18 mouse cellular contexts compared by ENCODE assay signal in the genomic region with DNA sequence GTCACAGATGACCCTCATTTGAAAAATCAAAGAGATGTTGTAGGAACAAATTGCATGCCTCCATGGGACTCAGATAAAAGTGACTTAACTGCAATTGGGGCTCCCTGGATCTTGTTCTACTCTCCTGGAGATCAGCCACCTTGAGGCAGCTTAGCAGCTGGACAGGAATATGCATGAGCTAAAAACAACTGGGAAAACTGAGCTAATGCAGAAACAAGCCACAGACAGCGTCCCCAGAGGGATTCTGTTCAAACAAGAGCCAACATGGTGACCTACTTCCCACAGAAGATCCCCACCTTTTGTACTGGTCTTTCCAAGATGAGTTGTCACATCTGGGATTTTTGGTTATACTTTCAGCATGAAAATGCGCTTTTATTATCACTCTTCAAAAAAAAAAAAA. TPM values are rescaled to one million over a fixed set of nuclear protein-coding genes. Genes with fewer than 3 reads are reported as not detected.
DNase-seq lines count a peak whose midpoint lies in the region; ATAC-seq lines count a peak whose summit lies in the region.
"Had no signal": no experiment of that assay in that cellular context is flagged by ENCODE, and none has a peak within 500 bp of the region (broad histone marks: within the 10 kb centered on the region; RNA-seq: fewer than 3 reads in every experiment).

No protein-coding gene starts in this region.

- intact Hi-C loops in heart, postnatal 25 days (cut with DNase I) = loop anchor here (10.0 kb wide), 1 partner anchor 124 kb away; no protein-coding TSS in a partner anchor

- no peak for ATAC-seq in heart, embryonic 11.5 days (replicated peaks; ENCODE audit: insufficient number of reproducible peaks, low FRiP score, low TSS enrichment)
- no peak for ATAC-seq in hindbrain, embryonic 11.5 days (ENCODE audit: low FRiP score)
- ATAC-seq: hindbrain, postnatal 0 days; liver, embryonic 12.5 days had no signal

- no peaks in the 10 kb centered on the region for H3K9me3 ChIP-seq in heart, embryonic 11.5 days (replicated peaks; ENCODE audit: control insufficient read depth, low read length)
- no peaks in the 10 kb centered on the region for H3K9me3 ChIP-seq in hindbrain, embryonic 11.5 days (ENCODE audit: control insufficient read depth, low read length)
- H3K9me3 ChIP-seq: forebrain, embryonic 12.5 days; liver, embryonic 12.5 days had no signal

- peaks cover 5% of the 10 kb centered on the region for H3K4me1 ChIP-seq in heart, embryonic 11.5 days (ENCODE audit: control insufficient read depth, insufficient read depth, low read length)
- H3K4me1 ChIP-seq in hindbrain, embryonic 11.5 days (replicated peaks; ENCODE audit: control insufficient read depth, insufficient read depth, low read length) = peaks cover 5% of the 10 kb centered on the region; the same call in 1 of the 2 replicates

- H3K4me3 ChIP-seq in heart, embryonic 11.5 days (ENCODE audit: low read depth, low read length) = no peak overlapping the region
- no peak overlapping the region for H3K4me3 ChIP-seq in hindbrain, embryonic 11.5 days (ENCODE audit: low read depth, low read length)
- H3K4me3 ChIP-seq: forebrain, embryonic 12.5 days; liver, embryonic 12.5 days had no signal

- H3K27ac ChIP-seq in heart, embryonic 11.5 days (ENCODE audit: low read depth, low read length) = no peak overlapping the region
- H3K27ac ChIP-seq in hindbrain, embryonic 11.5 days (ENCODE audit: low read depth, low read length) = no peak overlapping the region
- H3K27ac ChIP-seq: forebrain, embryonic 12.5 days; hindbrain, postnatal 0 days; liver, embryonic 12.5 days had no signal

- H3K9ac ChIP-seq in heart, embryonic 11.5 days (ENCODE audit: low read depth, low read length) = no peak overlapping the region
- H3K9ac ChIP-seq in hindbrain, embryonic 11.5 days (ENCODE audit: low read depth, low read length) = no peak overlapping the region
- H3K9ac ChIP-seq: forebrain, embryonic 12.5 days; liver, embryonic 12.5 days had no signal

- 72% methylated on average over 2 of the region's 2 CpGs for WGBS in heart, embryonic 11.5 days (ENCODE audit: insufficient replicate concordance)
- WGBS in hindbrain, embryonic 11.5 days = 75% methylated on average over 2 of the region's 2 CpGs

- peak; percentile 98 for DNase-seq in heart, adult 11 months
- peak; percentile 27 for DNase-seq in 3T3-L1 (ENCODE audit: low read depth, low spot score)
- DNase-seq in gastrocnemius, postnatal 10 days = peak; percentile 30
- DNase-seq in heart, postnatal 25 days (ENCODE audit: low spot score) = peak; percentile 65
- no peak for DNase-seq in spleen, postnatal 36 days (ENCODE audit: low spot score in 2 of 2)
- DNase-seq in hindbrain, embryonic 11.5 days (ENCODE audit: low spot score) = no peak
- DNase-seq: cerebellum, adult 8-10 months; kidney, adult 18-20 months; kidney, postnatal 14 days; left cerebral cortex, postnatal 4 days; lung, adult 2 months; lung, postnatal 36 days; thymus, postnatal 14 days had no signal

- peaks cover 2% of the 10 kb centered on the region for H3K27me3 ChIP-seq in heart, embryonic 11.5 days (ENCODE audit: control insufficient read depth, insufficient read depth, low read length)
- peaks cover 8% of the 10 kb centered on the region; the same call in 1 of the 2 replicates for H3K27me3 ChIP-seq in hindbrain, embryonic 11.5 days (ENCODE audit: control insufficient read depth, insufficient read depth, low read length)
- H3K27me3 ChIP-seq: CH12.LX had no signal

- H3K4me2 ChIP-seq in heart, embryonic 11.5 days = no peak overlapping the region
- no peak overlapping the region for H3K4me2 ChIP-seq in hindbrain, embryonic 11.5 days (replicated peaks; ENCODE audit: low read depth, low read length)
- H3K4me2 ChIP-seq: forebrain, embryonic 12.5 days; liver, embryonic 12.5 days had no signal

- no peaks in the 10 kb centered on the region for H3K36me3 ChIP-seq in heart, embryonic 11.5 days (ENCODE audit: control insufficient read depth, insufficient read depth, low read length)
- no peaks in the 10 kb centered on the region for H3K36me3 ChIP-seq in hindbrain, embryonic 11.5 days (ENCODE audit: control insufficient read depth, insufficient read depth, low read length)
- H3K36me3 ChIP-seq: forebrain, embryonic 12.5 days; liver, embryonic 12.5 days had no signal

RNA-seq across cellular contexts. Expression of gene Mast4, which starts 4.3 kb away (rescaled TPM):
- polyA plus RNA-seq in heart, embryonic 11.5 days (2014; fragmentation: Nextera tagmentation; extraction: Ambion mirVana) = 39.3 and 45.4 TPM in 2 replicates
- total RNA-seq in gastrocnemius, postnatal 10 days (2021) = 10 to 100 TPM; 33.1 to 46.3 TPM
- 10 to 100 TPM; 34.5 to 36.8 TPM for total RNA-seq in heart, postnatal 25 days (2021)
- polyA plus RNA-seq in hindbrain, embryonic 11.5 days (2014; fragmentation: Nextera tagmentation; extraction: Ambion mirVana) = 19.3 and 26.9 TPM in 2 replicates

Comparison
In these comparisons a context has a peak if more than half of its experiments do, and no peak if none do; other contexts are left out.
1. DNase-seq: peak in heart, adult 11 months (single experiment), 3T3-L1 (single experiment), gastrocnemius, postnatal 10 days (single experiment) and heart, postnatal 25 days (single experiment); none in spleen, postnatal 36 days (0 of 2) and hindbrain, embryonic 11.5 days (single experiment).